Mouse (Mus musculus) 416B (cell line): ENCODE data around the gene Gm14305.
"Not testable (repeated sequence)": the region's sequence is repeated elsewhere in the genome, so short reads cannot be mapped to it uniquely, and the experiment has no call there.

ENCODE experiments used
- DNase-seq: peaks from one replicate; pipeline ENCODE4 v3.0.0; 2011; ENCODE audit warnings: low read depth

Gm14305 gene

GRCm38 (mm10) chr2:176708051-176708450 lies at the start of gene Gm14305:
TSS of gene Gm14305 (plus strand) at chr2:176708328.
- not testable (repeated sequence) for DNase-seq

- not testable (repeated sequence) for DNase-seq
These were observed 37.9 kb upstream of the Gm14305 start, which contains the start of gene Zfp973 for GRCm38 (mm10) chr2:176670222-176670621. TSS of gene Zfp973 (plus strand) at chr2:176670522.
